Mouse (Mus musculus): Measurements from ENCODE around the gene Gpn2. TPM values are rescaled to one million over a fixed set of nuclear protein-coding genes. Genes with fewer than 3 reads are reported as not detected.

The Gpn2 gene
- polyA plus RNA-seq, 1 experiment from 2014 or later: 23.2 TPM

- 67% methylated on average over 11 of the region's 11 CpGs for WGBS
- peaks cover 2% of the 10 kb centered on the region for H3K4me1 ChIP-seq (replicated peaks)
- no peaks in the 10 kb centered on the region for H3K27me3 ChIP-seq
- no peaks in the 10 kb centered on the region for H3K9me3 ChIP-seq
- no peak overlapping the region for H3K4me2 ChIP-seq
- peak overlapping the region; percentile 41; the same call in 1 of the 2 replicates for H3K27ac ChIP-seq
- 0 out of 2 replicates have a peak overlapping the region, but pooled peaks have one; percentile 13 for H3K9ac ChIP-seq (replicated peaks)
- no peak overlapping the region for H3K4me3 ChIP-seq (replicated peaks)
- no peak for ATAC-seq (ENCODE audit: insufficient number of reproducible peaks, insufficient read depth, low FRiP score, low TSS enrichment, low read depth)
- peaks cover 61% of the 10 kb centered on the region for H3K36me3 ChIP-seq
These were observed 41.5 kb downstream of the Gpn2 start for GRCm38 (mm10) chr4:133625621-133626071.

- Histone ChIP-seq H3K9me3 (no peaks in the 10 kb centered on the region), H3K36me3 (peaks cover 58% of the 10 kb centered on the region), H3K27ac (no peak overlapping the region; the same call in 1 of the 2 replicates), H3K4me3 (replicated peaks) (no peak overlapping the region), H3K4me2 (no peak overlapping the region), H3K9ac (replicated peaks) (0 out of 2 replicates have a peak overlapping the region, but pooled peaks have one; percentile 13), H3K27me3 (no peaks in the 10 kb centered on the region), H3K4me1 (replicated peaks) (peaks cover 8% of the 10 kb centered on the region)
- ATAC-seq (ENCODE audit: insufficient number of reproducible peaks, insufficient read depth, low FRiP score, low TSS enrichment, low read depth): no peak
- WGBS: 41% methylated on average over 5 of the region's 5 CpGs
These were observed 42.1 kb downstream of the Gpn2 start for GRCm38 (mm10) chr4:133626221-133626620.

- Histone ChIP-seq H3K36me3 (peaks cover 54% of the 10 kb centered on the region), H3K9ac (replicated peaks) (no peak overlapping the region), H3K9me3 (no peaks in the 10 kb centered on the region), H3K4me2 (no peak overlapping the region), H3K4me3 (replicated peaks) (no peak overlapping the region), H3K27me3 (no peaks in the 10 kb centered on the region), H3K4me1 (replicated peaks) (peaks cover 10% of the 10 kb centered on the region), H3K27ac (no peak overlapping the region)
- ATAC-seq (ENCODE audit: insufficient number of reproducible peaks, insufficient read depth, low FRiP score, low TSS enrichment, low read depth): no peak
- WGBS: 92% methylated on average over 9 of the region's 9 CpGs
These were observed 42.5 kb downstream of the Gpn2 start for GRCm38 (mm10) chr4:133626621-133627020.

- WGBS: 91% methylated on average over 14 of the region's 14 CpGs
- ATAC-seq (ENCODE audit: insufficient number of reproducible peaks, insufficient read depth, low FRiP score, low TSS enrichment, low read depth): no peak
These were observed 42.9 kb downstream of the Gpn2 start for GRCm38 (mm10) chr4:133627039-133627438.

GRCm38 (mm10) chr4:133628517-133628916 is 44.4 kb downstream of the Gpn2 start:
- no peak overlapping the region for H3K4me2 ChIP-seq
- H3K4me1 ChIP-seq (replicated peaks): peaks cover 21% of the 10 kb centered on the region
- peaks cover 42% of the 10 kb centered on the region for H3K36me3 ChIP-seq
- no peak overlapping the region for H3K9ac ChIP-seq (replicated peaks)
- no peaks in the 10 kb centered on the region for H3K27me3 ChIP-seq
- no peak overlapping the region for H3K4me3 ChIP-seq (replicated peaks)
- H3K27ac ChIP-seq: no peak overlapping the region
- 81% methylated on average over 2 of the region's 2 CpGs for WGBS
- no peak for ATAC-seq (ENCODE audit: insufficient number of reproducible peaks, insufficient read depth, low FRiP score, low TSS enrichment, low read depth)
- H3K9me3 ChIP-seq: no peaks in the 10 kb centered on the region

More at GRCm38 (mm10) chr4:133627039-133627438, 42.9 kb downstream of the Gpn2 start:
- Histone ChIP-seq H3K27me3 (no peaks in the 10 kb centered on the region), H3K4me3 (replicated peaks) (no peak overlapping the region), H3K4me2 (no peak overlapping the region), H3K9me3 (no peaks in the 10 kb centered on the region), H3K27ac (no peak overlapping the region), H3K9ac (replicated peaks) (no peak overlapping the region), H3K36me3 (peaks cover 51% of the 10 kb centered on the region), H3K4me1 (replicated peaks) (peaks cover 15% of the 10 kb centered on the region)

- H3K4me3 ChIP-seq (replicated peaks): no peak overlapping the region
- no peak overlapping the region for H3K9ac ChIP-seq (replicated peaks)
- no peak overlapping the region for H3K27ac ChIP-seq
- ATAC-seq (ENCODE audit: insufficient number of reproducible peaks, insufficient read depth, low FRiP score, low TSS enrichment, low read depth): no peak
- H3K9me3 ChIP-seq: no peaks in the 10 kb centered on the region
- H3K4me1 ChIP-seq (replicated peaks): peaks cover 23% of the 10 kb centered on the region
- peaks cover 36% of the 10 kb centered on the region for H3K36me3 ChIP-seq
- WGBS: 83% methylated on average over 7 of the region's 7 CpGs
- H3K27me3 ChIP-seq: no peaks in the 10 kb centered on the region
- no peak overlapping the region for H3K4me2 ChIP-seq
These were observed 45.0 kb downstream of the Gpn2 start for GRCm38 (mm10) chr4:133629191-133629590.

GRCm38 (mm10) chr4:133630326-133630920 is 46.3 kb downstream of the Gpn2 start:
- peaks cover 25% of the 10 kb centered on the region for H3K36me3 ChIP-seq
- 92% methylated on average over 8 of the region's 8 CpGs for WGBS
- H3K9me3 ChIP-seq: no peaks in the 10 kb centered on the region
- no peak overlapping the region for H3K4me3 ChIP-seq (replicated peaks)
- H3K27me3 ChIP-seq: no peaks in the 10 kb centered on the region
- no peak for ATAC-seq (ENCODE audit: insufficient number of reproducible peaks, insufficient read depth, low FRiP score, low TSS enrichment, low read depth)
- peaks cover 23% of the 10 kb centered on the region for H3K4me1 ChIP-seq (replicated peaks)
- 0 out of 2 replicates have a peak overlapping the region, but pooled peaks have one; percentile 6 for H3K9ac ChIP-seq (replicated peaks)
- H3K4me2 ChIP-seq: no peak overlapping the region
- no peak overlapping the region for H3K27ac ChIP-seq

- H3K4me3 ChIP-seq (replicated peaks): no peak overlapping the region
These were observed 47.1 kb downstream of the Gpn2 start for GRCm38 (mm10) chr4:133631071-133631768.

GRCm38 (mm10) chr4:133631769-133632411 is 47.7 kb downstream of the Gpn2 start:
- Histone ChIP-seq H3K4me1 (replicated peaks) (peaks cover 23% of the 10 kb centered on the region), H3K36me3 (peaks cover 11% of the 10 kb centered on the region), H3K9ac (replicated peaks) (peak overlapping the region; percentile 89), H3K9me3 (no peaks in the 10 kb centered on the region), H3K27me3 (no peaks in the 10 kb centered on the region), H3K27ac (no peak overlapping the region), H3K4me2 (peak overlapping the region; percentile 72), H3K4me3 (replicated peaks) (peak overlapping the region; percentile 86)
- no peak for ATAC-seq (ENCODE audit: insufficient number of reproducible peaks, insufficient read depth, low FRiP score, low TSS enrichment, low read depth)
- WGBS: 46% methylated on average over 9 of the region's 9 CpGs

More at GRCm38 (mm10) chr4:133631071-133631768, 47.1 kb downstream of the Gpn2 start:
- H3K27ac ChIP-seq: no peak overlapping the region
- 82% methylated on average over 14 of the region's 14 CpGs for WGBS
- H3K36me3 ChIP-seq: peaks cover 17% of the 10 kb centered on the region
- H3K4me1 ChIP-seq (replicated peaks): peaks cover 23% of the 10 kb centered on the region
- no peaks in the 10 kb centered on the region for H3K27me3 ChIP-seq
- H3K9ac ChIP-seq (replicated peaks): peak overlapping the region; percentile 6; the same call in 1 of the 2 replicates
- H3K9me3 ChIP-seq: no peaks in the 10 kb centered on the region
- 0 out of 2 replicates have a peak overlapping the region, but pooled peaks have one; percentile 72 for H3K4me2 ChIP-seq
- ATAC-seq (ENCODE audit: insufficient number of reproducible peaks, insufficient read depth, low FRiP score, low TSS enrichment, low read depth): no peak

GRCm38 (mm10) chr4:133632483-133633327 is 48.5 kb downstream of the Gpn2 start:
- peak; percentile 60 for ATAC-seq (ENCODE audit: insufficient number of reproducible peaks, insufficient read depth, low FRiP score, low TSS enrichment, low read depth)
- peak overlapping the region; percentile 72 for H3K4me2 ChIP-seq
- no peaks in the 10 kb centered on the region for H3K27me3 ChIP-seq
- 2% methylated on average over 56 of the region's 69 CpGs for WGBS
- H3K27ac ChIP-seq: peak overlapping the region; percentile 69; the same call in 1 of the 2 replicates
- peak overlapping the region; percentile 86 for H3K4me3 ChIP-seq (replicated peaks)
- H3K9me3 ChIP-seq: no peaks in the 10 kb centered on the region
- peaks cover 8% of the 10 kb centered on the region; the same call in 1 of the 2 replicates for H3K36me3 ChIP-seq
- peak overlapping the region; percentile 89 for H3K9ac ChIP-seq (replicated peaks)
- peaks cover 23% of the 10 kb centered on the region for H3K4me1 ChIP-seq (replicated peaks)

All from limb, embryonic 12.5 days (tissue).